Mouse (Mus musculus) MEL (cell line): ENCODE data around the gene Pomgnt1. TPM values are rescaled to one million over a fixed set of nuclear protein-coding genes. Genes with fewer than 3 reads are reported as not detected.
A peak's percentile ranks its signal among the peaks of the same experiment; 100 is the strongest.

Source experiments
- DNase-seq: peaks from one replicate; pipeline ENCODE4 v3.0.0; 2011; ENCODE audit warnings: low read depth, low spot score
- H3K27ac ChIP-seq: 2 replicates; pipeline ENCODE4 v1.5.1; 2012; ENCODE audit warnings: low read depth, mild to moderate bottlenecking, control low read depth, low read length, moderate library complexity; ENCODE audit not compliant: control insufficient read depth
- H3K27me3 ChIP-seq, 2 experiments: fragments of 150-350 bp in 1 of 2; sonication (generic) in 1 of 2; 2 replicates each; pipeline ENCODE4 v1.6.1; 2012; ENCODE audit warnings: low read length in 2 of 2, mild to moderate bottlenecking in 2 of 2, improper control_type of control experiment in 1 of 2, moderate library complexity in 1 of 2; ENCODE audit not compliant: insufficient read depth in 2 of 2, control insufficient read depth in 1 of 2
- H3K36me3 ChIP-seq, 2 experiments: 2 replicates each; pipeline ENCODE4 v1.6.1; 2012 to 2014; ENCODE audit warnings: low read length in 2 of 2, improper control_type of control experiment in 1 of 2, inconsistent platforms in 1 of 2, mild to moderate bottlenecking in 1 of 2; ENCODE audit not compliant: insufficient read depth in 2 of 2, control insufficient read depth in 1 of 2
- H3K4me1 ChIP-seq, 2 experiments: fragments of 150-350 bp in 1 of 2; sonication (generic) in 1 of 2; 2 replicates each; pipeline ENCODE4 v1.6.1; 2012; ENCODE audit warnings: low read length in 2 of 2, improper control_type of control experiment in 1 of 2, mild to moderate bottlenecking in 1 of 2; ENCODE audit not compliant: insufficient read depth in 2 of 2, control insufficient read depth in 1 of 2
- H3K4me3 ChIP-seq, 2 experiments: fragments of 150-350 bp in 1 of 2; sonication (generic) in 1 of 2; 2 replicates each; pipeline ENCODE4 v1.5.1; 2012; ENCODE audit warnings: low read depth in 2 of 2, low read length in 2 of 2, mild to moderate bottlenecking in 2 of 2, moderate library complexity in 2 of 2, control low read depth in 1 of 2, improper control_type of control experiment in 1 of 2; ENCODE audit not compliant: control insufficient read depth in 1 of 2, insufficient read depth in 1 of 2
- H3K79me2 ChIP-seq: 2 replicates; pipeline ENCODE4 v1.6.1; 2012; ENCODE audit warnings: mild to moderate bottlenecking, low read length, moderate library complexity; ENCODE audit not compliant: control insufficient read depth, poor library complexity, insufficient read depth
- H3K9ac ChIP-seq: 2 replicates; pipeline ENCODE4 v1.6.1; 2012; ENCODE audit warnings: low read depth, mild to moderate bottlenecking, control low read depth, low read length, moderate library complexity; ENCODE audit not compliant: control insufficient read depth, poor library complexity, severe bottlenecking
- H3K9me3 ChIP-seq: fragments of 150-350 bp; sonication (generic); replicated peaks from 2 replicates; pipeline ENCODE4 v1.6.1; 2012; ENCODE audit warnings: mild to moderate bottlenecking, low read length, improper control_type of control experiment, moderate library complexity; ENCODE audit not compliant: insufficient read depth
- BHLHE40 ChIP-seq: IDR thresholded peaks from 2 replicates; pipeline ENCODE4 v1.6.1; 2012; ENCODE audit warnings: low read depth, mild to moderate bottlenecking, inconsistent platforms, low read length, improper control_type of control experiment, borderline replicate concordance
- E2F4 ChIP-seq: IDR thresholded peaks from 2 replicates; pipeline ENCODE4 v1.6.1; 2011; ENCODE audit warnings: low read depth, low read length, improper control_type of control experiment, borderline replicate concordance
- ELF1 ChIP-seq: IDR thresholded peaks from 2 replicates; pipeline ENCODE4 v1.6.1; 2014; ENCODE audit warnings: low read depth, mild to moderate bottlenecking, inconsistent platforms, low read length, improper control_type of control experiment, moderate library complexity
- ETS1 ChIP-seq: IDR thresholded peaks from 2 replicates; pipeline ENCODE4 v1.6.1; 2012; ENCODE audit warnings: low read depth, mild to moderate bottlenecking, inconsistent platforms, low read length, improper control_type of control experiment, moderate library complexity
- HCFC1 ChIP-seq: IDR thresholded peaks from 2 replicates; pipeline ENCODE4 v1.6.1; 2012; ENCODE audit warnings: low read depth, mild to moderate bottlenecking, inconsistent platforms, low read length, improper control_type of control experiment, moderate library complexity
- JUND ChIP-seq: IDR thresholded peaks from 2 replicates; pipeline ENCODE4 v1.6.1; 2011; ENCODE audit warnings: low read depth, mild to moderate bottlenecking, improper control_type of control experiment, low read length
- KAT2A ChIP-seq: conservative IDR thresholded peaks from 2 replicates; pipeline ENCODE4 v1.6.1; 2012; ENCODE audit warnings: low read depth, low read length, improper control_type of control experiment, inconsistent platforms
- MAZ ChIP-seq: IDR thresholded peaks from 2 replicates; pipeline ENCODE4 v1.6.1; 2012; ENCODE audit warnings: low read depth, mild to moderate bottlenecking, inconsistent platforms, low read length, improper control_type of control experiment
- MXI1 ChIP-seq: IDR thresholded peaks from 2 replicates; pipeline ENCODE4 v1.6.1; 2011; ENCODE audit warnings: mild to moderate bottlenecking, low read depth, low read length, improper control_type of control experiment
- MYC ChIP-seq: IDR thresholded peaks from 2 replicates; pipeline ENCODE4 v1.6.1; 2011; ENCODE audit warnings: low read depth, mild to moderate bottlenecking, low read length, improper control_type of control experiment, moderate library complexity
- NELFE ChIP-seq: IDR thresholded peaks from 2 replicates; pipeline ENCODE4 v1.6.1; 2011; ENCODE audit warnings: low read depth, low read length, improper control_type of control experiment
- NRF1 ChIP-seq: IDR thresholded peaks from 2 replicates; pipeline ENCODE4 v1.6.1; 2014; ENCODE audit warnings: low read depth, mild to moderate bottlenecking, inconsistent platforms, low read length, improper control_type of control experiment, moderate library complexity; ENCODE audit not compliant: poor library complexity, insufficient read depth, severe bottlenecking
- POLR2A ChIP-seq, 2 experiments: IDR thresholded peaks; 2 replicates each; pipeline ENCODE4 v1.6.1; 2011 to 2012; ENCODE audit warnings: low read length in 2 of 2, mild to moderate bottlenecking in 2 of 2, control low read depth in 1 of 2, improper control_type of control experiment in 1 of 2, low read depth in 1 of 2, moderate library complexity in 1 of 2; ENCODE audit not compliant: control insufficient read depth in 1 of 2, insufficient read depth in 1 of 2, poor library complexity in 1 of 2
- POLR2AphosphoS2 ChIP-seq: IDR thresholded peaks from 2 replicates; pipeline ENCODE4 v1.6.1; 2011; ENCODE audit warnings: low read length, improper control_type of control experiment
- RCOR1 ChIP-seq: IDR thresholded peaks from 2 replicates; pipeline ENCODE4 v1.6.1; 2012; ENCODE audit warnings: low read depth, mild to moderate bottlenecking, inconsistent platforms, low read length, improper control_type of control experiment
- SIN3A ChIP-seq: IDR thresholded peaks from 2 replicates; pipeline ENCODE4 v1.6.1; 2012; ENCODE audit warnings: low read length, improper control_type of control experiment, inconsistent platforms
- TAL1 ChIP-seq: IDR thresholded peaks from 2 replicates; pipeline ENCODE4 v1.6.1; 2012; ENCODE audit warnings: mild to moderate bottlenecking, inconsistent platforms, low read length, moderate library complexity, mixed read lengths
- TBP ChIP-seq: IDR thresholded peaks from 2 replicates; pipeline ENCODE4 v1.8.0; 2011; ENCODE audit warnings: low read depth, low read length, improper control_type of control experiment
- TCF12 ChIP-seq: IDR thresholded peaks from 2 replicates; pipeline ENCODE4 v1.6.1; 2014; ENCODE audit warnings: low read depth, mild to moderate bottlenecking, inconsistent platforms, low read length, improper control_type of control experiment, moderate library complexity
- USF2 ChIP-seq, 2 experiments: IDR thresholded peaks; 2 replicates each; pipeline ENCODE4 v1.6.1; 2011 to 2012; ENCODE audit warnings: improper control_type of control experiment in 2 of 2, low read length in 2 of 2, borderline replicate concordance in 1 of 2, inconsistent platforms in 1 of 2, low read depth in 1 of 2, mild to moderate bottlenecking in 1 of 2; ENCODE audit not compliant: insufficient read depth in 1 of 2
- ZC3H11A ChIP-seq: IDR thresholded peaks from 2 replicates; pipeline ENCODE4 v1.6.1; 2012; ENCODE audit warnings: low read depth, mild to moderate bottlenecking, inconsistent platforms, low read length, improper control_type of control experiment
- ZKSCAN1 ChIP-seq: IDR thresholded peaks from 2 replicates; pipeline ENCODE4 v1.6.1; 2012; ENCODE audit warnings: low read depth, mild to moderate bottlenecking, inconsistent platforms, low read length, improper control_type of control experiment, moderate library complexity
- ZMIZ1 ChIP-seq: IDR thresholded peaks from 2 replicates; pipeline ENCODE4 v1.6.1; 2012; ENCODE audit warnings: low read depth, mild to moderate bottlenecking, inconsistent platforms, low read length, improper control_type of control experiment, moderate library complexity
- ZNF384 ChIP-seq: IDR thresholded peaks from 2 replicates; pipeline ENCODE4 v1.6.1; 2012; ENCODE audit warnings: low read depth, mild to moderate bottlenecking, inconsistent platforms, low read length, improper control_type of control experiment
- polyA plus RNA-seq, 2 experiments: library from polyadenylated mRNA; stranded (reverse) in 1 of 2; unstranded in 1 of 2; fragments of >175 nt in 1 of 2; fragments of >200 nt in 1 of 2; gene quantifications; 2 replicates each; pipeline versions ENCODE4 v1.2.1 to v1.2.4; 2012; ENCODE audit warnings: low replicate concordance in 2 of 2, low read depth in 1 of 2; ENCODE audit not compliant: insufficient read length in 2 of 2, insufficient read depth in 1 of 2, missing spikeins in 1 of 2
- total RNA-seq: library from RNA; depleted of rRNA; stranded (reverse); fragments of 300-350 nt; gene quantifications from 2 replicates; pipeline ENCODE4 v1.2.3, GENCODE M21; 2012

Gene Pomgnt1
- total and polyA plus RNA-seq, 3 experiments: 33.6 to 35.3 TPM; not detected in 1

DNA sequence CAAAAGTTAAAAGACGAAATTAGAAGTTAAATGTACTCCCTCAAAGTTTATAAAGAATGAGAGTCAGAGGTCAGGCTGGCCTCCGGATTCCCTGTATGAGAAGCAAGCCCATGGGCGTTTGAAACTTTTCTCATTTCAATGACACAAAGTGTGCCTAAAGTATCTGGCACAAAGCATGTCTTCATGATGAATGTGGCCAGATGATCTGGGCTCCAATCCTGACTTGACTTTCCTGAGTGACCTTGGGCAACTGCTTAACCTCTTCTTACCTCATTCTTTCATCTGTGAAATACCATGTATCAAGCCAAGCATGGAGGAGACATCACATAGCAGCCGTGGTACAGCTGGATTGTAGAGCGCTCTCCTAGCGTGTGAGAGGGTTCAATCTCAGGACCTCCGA lies 18.6 kb downstream of the Pomgnt1 start:
- Histone ChIP-seq H3K79me2 (no peaks in the 10 kb centered on the region), H3K9me3 (no peaks in the 10 kb centered on the region), H3K27me3 (no peaks in the 10 kb centered on the region), H3K36me3 (no peaks in the 10 kb centered on the region), H3K4me3 (no peak overlapping the region), H3K27ac (no peak overlapping the region), H3K4me1 (0 out of 4 replicates have a peak, but pooled peaks cover 0 to 3% of the 10 kb centered on the region in 2 experiments), H3K9ac (no peak overlapping the region)
- TF ChIP-seq POLR2A (IDR thresholded peaks at IDR 0.05; ENCODE audit: control insufficient read depth in 1 of 2, insufficient read depth in 1 of 2, low read depth in 1 of 2, low read length in 2 of 2, poor library complexity in 1 of 2): no peak
- no peak for TF ChIP-seq MYC
- no peak for TF ChIP-seq HCFC1
- TF ChIP-seq JUND: no peak
- no peak for TF ChIP-seq ELF1
- no peak for TF ChIP-seq POLR2AphosphoS2
- TF ChIP-seq TAL1: no peak
- no peak for TF ChIP-seq MAZ
- TF ChIP-seq ETS1: no peak
- TF ChIP-seq NELFE: no peak
- no peak for TF ChIP-seq NRF1
- TF ChIP-seq ZC3H11A: no peak
- TF ChIP-seq RCOR1: no peak
- TF ChIP-seq SIN3A: no peak
- TF ChIP-seq E2F4: no peak
- TF ChIP-seq KAT2A: no peak
- TF ChIP-seq TCF12: no peak
- TF ChIP-seq ZKSCAN1: no peak
- TF ChIP-seq ZNF384: no peak
- TF ChIP-seq TBP: no peak
- DNase-seq: no peak

- no peaks in the 10 kb centered on the region for H3K36me3 ChIP-seq
- H3K9me3 ChIP-seq: no peaks in the 10 kb centered on the region
- no peak for DNase-seq
- no peak for TF ChIP-seq ZNF384
- no peak for TF ChIP-seq ZKSCAN1
- no peak for TF ChIP-seq KAT2A
- TF ChIP-seq TAL1: no peak
- TF ChIP-seq USF2 (IDR thresholded peaks at IDR 0.05; ENCODE audit: borderline replicate concordance in 1 of 2, insufficient read depth in 1 of 2, low read depth in 1 of 2, low read length in 2 of 2): no peak
- TF ChIP-seq RCOR1: no peak
- TF ChIP-seq MXI1: no peak
- TF ChIP-seq ZMIZ1: no peak
- TF ChIP-seq SIN3A: no peak
- TF ChIP-seq TCF12: no peak
- TF ChIP-seq ETS1: no peak
- no peak for TF ChIP-seq BHLHE40
- no peak for TF ChIP-seq TBP
- TF ChIP-seq JUND: no peak
- H3K4me1 ChIP-seq: 0 out of 4 replicates have a peak, but pooled peaks cover 0 to 3% of the 10 kb centered on the region in 2 experiments
- H3K9ac ChIP-seq: no peak overlapping the region
- no peak overlapping the region for H3K27ac ChIP-seq
- H3K79me2 ChIP-seq: no peaks in the 10 kb centered on the region
- H3K4me3 ChIP-seq: peak overlapping the region; percentile 54 to 88; a peak in 2 of 4 replicates
- no peaks in the 10 kb centered on the region for H3K27me3 ChIP-seq
Measured at GRCm38 (mm10) chr4:116143317-116143811, 19.7 kb downstream of the Pomgnt1 start.
